Mouse (Mus musculus) layer of hippocampus, adult 9-11 months (tissue): ENCODE measurements around the gene Txnl4b.
A peak's percentile ranks its signal among the peaks of the same experiment; 100 is the strongest.

Source experiments
- DNase-seq: peaks from one replicate; pipeline ENCODE4 v3.0.0; 2022

Gene Txnl4b

DNA sequence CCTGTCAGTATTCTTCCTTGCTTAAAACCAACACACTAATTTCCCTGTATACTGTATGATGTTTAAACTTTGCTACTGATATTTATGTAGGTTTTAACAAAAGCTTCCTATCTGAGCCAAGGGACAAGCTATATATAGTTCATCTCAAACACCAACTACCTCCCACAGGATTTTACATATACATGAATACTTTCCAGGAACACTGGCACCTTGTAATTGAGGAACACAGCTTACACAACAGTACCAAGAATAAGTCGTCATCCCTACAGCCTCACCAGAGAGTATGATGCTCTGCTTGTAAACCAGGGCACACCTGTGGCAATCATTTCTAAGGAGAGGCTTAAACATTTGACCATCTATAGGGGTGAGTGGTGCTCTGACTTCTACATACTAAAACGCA, 41.0 kb downstream of the Txnl4b start:
- no peak for DNase-seq

DNA sequence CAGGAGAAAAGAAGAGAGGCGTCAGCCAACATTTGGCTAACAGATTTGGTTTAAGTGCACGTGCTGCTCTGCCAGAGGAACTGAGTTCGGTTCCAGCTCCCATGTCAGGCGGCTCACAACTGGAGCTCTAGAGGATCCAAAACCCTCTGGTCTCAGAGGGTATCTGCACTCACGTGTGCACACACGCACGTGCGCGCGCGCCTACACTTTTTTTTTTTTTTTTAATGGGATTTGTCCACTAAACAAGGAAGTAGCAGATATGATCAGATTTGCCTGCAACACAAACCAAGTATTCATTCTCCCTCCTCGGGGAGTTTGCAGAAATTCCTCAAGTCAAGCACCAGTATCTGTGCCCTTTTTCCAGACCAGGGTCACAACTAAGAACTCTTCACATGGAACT, 42.0 kb downstream of the Txnl4b start:
- no peak for DNase-seq

DNA sequence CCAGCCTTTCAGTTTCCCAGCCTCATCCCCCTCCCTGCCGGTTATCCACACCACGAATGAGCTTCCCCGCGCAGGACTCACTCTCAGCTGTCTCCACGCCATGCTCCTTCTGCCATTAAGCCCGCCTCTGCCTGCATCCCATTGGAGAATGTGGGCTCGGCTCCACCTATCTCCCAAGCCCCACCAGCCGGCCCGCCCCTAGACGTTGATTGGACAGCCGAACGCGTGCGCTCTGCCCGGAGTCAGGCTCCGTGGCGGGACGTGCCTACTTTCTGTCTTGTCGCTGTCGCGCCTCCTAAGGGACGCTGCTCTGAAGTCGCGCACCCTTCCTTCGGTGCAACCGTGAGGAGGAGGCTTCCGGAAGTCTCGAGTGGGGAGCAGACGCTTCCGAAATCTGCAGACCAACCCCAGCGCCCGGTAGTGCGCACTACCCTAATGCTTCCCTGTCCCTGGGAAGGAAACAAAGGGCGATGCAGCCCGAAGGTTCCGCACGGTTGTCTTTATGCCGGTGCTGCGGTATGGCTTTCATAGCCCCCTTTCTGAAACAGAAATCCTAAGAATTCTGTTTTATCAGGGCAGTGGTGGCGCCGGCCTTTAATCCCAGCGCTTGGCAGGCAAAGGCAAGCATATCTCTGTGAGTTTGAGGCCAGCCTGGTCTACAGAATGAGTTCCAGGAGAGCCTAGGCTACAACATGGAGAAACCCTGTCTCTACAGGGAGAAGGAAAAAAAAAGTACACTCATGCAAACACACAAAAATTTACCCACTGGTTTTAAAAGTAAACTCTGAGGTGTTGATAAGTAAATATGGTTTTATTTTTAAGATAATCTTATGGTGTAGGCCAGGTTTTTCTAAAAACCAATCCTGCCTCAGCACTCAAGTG, 42.8 kb downstream of the Txnl4b start, which contains the start of gene Dhodh:
Gene Dhodh (minus strand): TSS at position 403 of the 882 bp plus-strand sequence.
- DNase-seq = peak; percentile 98

DNA sequence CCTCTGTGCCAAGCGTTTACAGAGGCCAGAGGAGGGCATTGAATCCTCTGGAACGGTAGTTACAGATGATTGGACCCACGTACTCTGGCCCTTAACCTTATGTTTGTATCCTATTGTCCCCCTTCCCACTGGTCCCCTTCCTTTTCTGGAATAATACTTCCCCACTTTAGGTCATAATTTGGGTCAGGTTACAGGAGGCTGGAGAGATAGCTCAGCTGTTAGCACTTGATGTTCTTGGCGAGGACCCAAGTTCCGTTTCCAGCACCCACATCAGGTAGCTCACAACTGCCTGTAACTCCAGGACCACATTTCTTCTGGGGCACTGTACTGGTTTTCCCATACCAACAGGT, 43.4 kb downstream of the Txnl4b start:
- peak; percentile 28 for DNase-seq

DNA sequence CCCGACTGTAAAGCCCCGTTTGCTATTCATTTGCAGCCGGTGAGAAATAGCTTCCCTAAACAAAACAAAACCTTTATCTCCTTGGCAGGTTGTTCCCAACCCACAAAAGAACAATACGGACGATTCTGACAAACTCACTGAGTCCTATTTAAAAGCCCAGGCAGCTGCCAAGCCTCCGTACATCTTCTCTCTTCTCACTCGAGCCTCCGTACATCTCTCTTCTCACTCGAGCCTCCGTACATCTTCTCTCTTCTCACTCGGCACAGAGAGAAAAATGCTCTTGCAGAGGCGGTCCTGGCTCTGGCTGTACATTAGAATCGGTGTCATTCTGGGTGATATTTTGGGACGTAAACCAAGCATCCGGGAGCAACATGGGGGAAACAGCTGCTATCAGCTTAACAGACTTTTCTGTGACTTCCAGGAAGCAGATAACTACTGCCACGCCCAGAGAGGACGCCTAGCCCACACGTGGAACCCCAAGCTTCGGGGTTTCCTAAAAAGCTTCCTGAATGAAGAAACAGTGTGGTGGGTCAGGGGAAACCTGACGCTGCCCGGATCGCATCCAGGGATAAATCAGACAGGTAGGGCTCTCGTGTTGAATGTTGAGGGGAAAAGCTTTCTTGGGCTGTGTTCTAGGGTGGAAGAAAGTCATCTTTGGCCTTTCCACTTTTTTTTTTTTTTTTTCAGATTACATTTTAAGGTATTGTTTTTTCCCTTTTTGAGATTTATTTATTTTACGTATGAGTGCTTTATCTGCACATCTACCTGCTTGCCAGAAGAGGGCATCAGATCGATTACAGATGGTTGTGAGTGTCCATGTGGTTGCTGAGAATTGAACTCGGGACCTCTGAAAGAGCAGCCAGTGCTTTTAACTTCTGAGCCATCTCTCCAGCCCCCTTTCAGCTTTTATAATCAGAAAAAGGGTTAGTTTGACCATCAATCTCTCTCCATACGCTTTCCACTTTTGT, 48.8 kb downstream of the Txnl4b start, which contains the start of gene Pkd1l3:
Gene Pkd1l3 (plus strand): TSS at position 275 of the 968 bp plus-strand sequence.
- DNase-seq = peak; percentile 13

DNA sequence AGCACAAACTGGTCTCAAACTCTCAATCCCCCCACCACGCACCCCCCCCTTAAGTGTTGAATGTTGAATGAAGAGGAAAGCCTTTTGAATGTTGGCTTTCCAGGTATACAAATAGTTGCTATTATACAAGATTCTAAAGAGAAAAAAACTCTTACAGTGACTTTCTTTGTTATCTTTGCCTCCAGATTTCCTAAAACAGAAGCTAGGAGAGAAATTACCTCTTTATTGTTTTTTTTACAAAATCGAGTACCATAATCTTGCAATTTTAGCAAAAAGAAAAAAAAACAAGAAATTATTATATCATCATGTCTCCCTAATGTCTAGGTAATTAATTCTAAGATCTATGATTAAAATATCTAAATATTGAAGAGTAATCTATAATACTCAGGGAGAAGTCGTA, 49.9 kb downstream of the Txnl4b start:
- DNase-seq = no peak
